Mouse (Mus musculus) CH12.LX (cell line): ENCODE results near the gene Ankrd34b.
A peak's percentile ranks its signal among the peaks of the same experiment; 100 is the strongest.

Source experiments
- CTCF ChIP-seq, 2 experiments: IDR thresholded peaks in 1 of 2; conservative IDR thresholded peaks in 1 of 2; 2 replicates each; pipeline ENCODE4 v1.5.1; 2011 to 2012; ENCODE audit warnings: low read depth in 2 of 2, low read length in 2 of 2, improper control_type of control experiment in 1 of 2, inconsistent platforms in 1 of 2, mild to moderate bottlenecking in 1 of 2, moderate library complexity in 1 of 2
- NELFE ChIP-seq: IDR thresholded peaks from 2 replicates; pipeline ENCODE4 v1.6.1; 2011; ENCODE audit warnings: low read depth, low read length, improper control_type of control experiment

DNA sequence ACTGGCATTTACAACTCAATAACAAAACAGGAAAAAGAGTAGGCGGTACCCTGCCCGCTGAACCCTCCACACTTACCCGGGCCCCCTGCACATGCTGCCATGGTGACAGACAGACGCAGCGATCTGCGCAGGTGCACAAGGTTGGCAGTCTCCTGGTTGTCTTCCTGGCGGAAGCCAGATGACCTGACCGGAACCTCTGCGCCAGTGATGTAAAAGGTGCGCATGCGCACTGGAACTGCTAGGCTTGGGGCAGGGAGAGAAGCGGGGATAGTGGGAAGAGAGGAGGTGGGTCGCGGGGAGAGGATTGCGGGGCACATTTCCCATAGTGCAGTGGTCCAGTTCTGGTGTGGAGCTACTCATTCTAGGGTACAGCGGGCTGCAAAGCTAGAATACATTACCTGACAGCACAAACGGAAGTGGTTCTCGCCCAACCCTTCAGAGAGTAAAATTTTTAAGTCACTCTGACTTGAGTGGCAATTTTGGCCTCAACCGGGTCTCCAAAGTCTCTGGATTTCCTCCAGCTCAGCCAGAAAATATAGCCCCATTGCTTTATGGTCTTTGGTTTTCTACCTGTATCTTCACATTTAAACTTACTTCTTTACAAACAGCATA lies 58.3 kb downstream of the Ankrd34b start, which contains the start of gene Fam151b:
- TF ChIP-seq NELFE (peak; percentile 91), CTCF (conservative IDR thresholded peaks at IDR 0.05 in 1 of 2, IDR thresholded peaks at IDR 0.05 in 1 of 2; ENCODE audit: low read depth in 2 of 2, low read length in 2 of 2) (no peak)
